Mouse (Mus musculus) heart, postnatal 0 days (tissue): ENCODE results near the gene Eps8l1.

Experiments
- CTCF ChIP-seq: IDR thresholded peaks from 2 replicates; pipeline ENCODE4 v1.5.1; 2016; ENCODE audit warnings: antibody characterized with exemption, control low read depth, low read depth
- EP300 ChIP-seq: IDR thresholded peaks from 2 replicates; pipeline ENCODE4 v1.6.1; 2016; ENCODE audit warnings: antibody characterized with exemption, low read depth

DNA sequence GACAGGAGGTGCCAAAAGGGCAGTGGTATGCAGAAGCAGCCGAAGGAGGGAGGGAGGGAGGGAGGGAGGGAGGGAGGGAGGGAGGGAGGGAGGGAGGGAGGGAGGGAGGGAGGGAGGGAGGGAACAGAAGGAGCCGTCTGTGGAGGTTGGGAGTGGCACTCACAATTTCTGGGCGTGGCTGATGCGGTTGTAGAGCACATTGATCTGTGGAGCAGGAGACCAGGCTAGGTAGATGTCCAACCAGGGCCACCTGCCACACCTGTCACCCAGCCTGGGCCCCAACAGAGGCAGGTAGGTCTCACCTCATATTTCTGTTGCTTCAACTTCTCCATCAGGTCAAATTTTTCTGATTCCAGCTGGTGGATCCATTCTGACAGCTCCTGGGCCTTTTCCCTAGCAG lies 46.7 kb downstream of the Eps8l1 start:
- TF ChIP-seq CTCF (no peak), EP300 (no peak)
